Mouse (Mus musculus) spleen, adult 2 months (tissue): ENCODE measurements at regions not wholly inside any gene's neighbourhood (a gene's known extent, or its start where the extent isn't known, plus 50 kb on each side); places are given as distances from the start of the nearest gene placed in this dataset.

Source experiments
- CTCF ChIP-seq: fragments of 200-500 bp; IDR thresholded peaks from 2 replicates; pipeline ENCODE4 v1.5.1; 2011; ENCODE audit warnings: mild to moderate bottlenecking, inconsistent platforms; ENCODE audit not compliant: insufficient read depth, insufficient read length, insufficient replicate concordance; ENCODE audit errors: extremely low read depth
- POLR2A ChIP-seq: fragments of 200-500 bp; IDR thresholded peaks from 2 replicates; pipeline ENCODE4 v1.6.1; 2011; ENCODE audit warnings: low read depth, low read length, inconsistent platforms

DNA sequence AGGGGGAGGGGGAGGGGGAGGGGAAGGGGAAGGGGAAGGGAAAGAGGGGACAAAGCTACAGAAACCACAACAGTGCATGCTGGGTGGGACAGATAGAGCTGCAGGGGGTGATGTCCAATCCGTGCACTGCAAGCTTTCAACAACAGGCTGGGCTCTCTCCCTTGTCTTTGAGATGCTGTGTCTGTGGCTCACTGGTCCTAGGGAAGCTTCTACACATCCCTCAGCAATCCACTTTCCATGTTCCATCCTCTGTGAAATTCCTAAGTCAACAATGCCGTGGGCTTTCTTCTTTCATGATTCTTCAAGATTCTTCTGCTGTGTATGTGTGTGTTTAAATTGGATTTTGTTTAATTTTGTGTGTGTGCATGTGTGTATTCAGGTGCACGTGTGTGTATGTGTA lies 74.5 kb upstream of the Pmepa1 start:
- TF ChIP-seq CTCF (no peak), POLR2A (no peak)
